Mouse (Mus musculus) liver, embryonic 12.5 days (tissue): ENCODE results near the gene Gjb3. TPM values are rescaled to one million over a fixed set of nuclear protein-coding genes. Genes with fewer than 3 reads are reported as not detected.

Experiments used
- ATAC-seq: fragments of 200-750 bp; cut with Nextera tagmentation; 2 replicates; pipeline ENCODE4 v1.8.0; 2017; ENCODE audit warnings: moderate number of reproducible peaks, mild to moderate bottlenecking, moderate library complexity
- H3K27ac ChIP-seq: fragments of 300-500 bp; sonication (generic); 2 replicates; pipeline ENCODE4 v1.5.1; 2016; ENCODE audit warnings: mild to moderate bottlenecking
- H3K27me3 ChIP-seq: fragments of 300-500 bp; sonication (generic); replicated peaks from 2 replicates; pipeline ENCODE4 v1.6.1; 2016; ENCODE audit warnings: mild to moderate bottlenecking, moderate library complexity
- H3K36me3 ChIP-seq: fragments of 300-500 bp; sonication (generic); 2 replicates; pipeline ENCODE4 v1.6.1; 2016; ENCODE audit warnings: mild to moderate bottlenecking, moderate library complexity
- H3K4me1 ChIP-seq: fragments of 300-500 bp; sonication (generic); 2 replicates; pipeline ENCODE4 v1.6.1; 2016
- H3K4me2 ChIP-seq: fragments of 300-500 bp; sonication (generic); 2 replicates; pipeline ENCODE4 v1.6.1; 2016; ENCODE audit warnings: mild to moderate bottlenecking, moderate library complexity
- H3K4me3 ChIP-seq: fragments of 300-500 bp; sonication (generic); 2 replicates; pipeline ENCODE4 v1.5.1; 2016; ENCODE audit warnings: mild to moderate bottlenecking, moderate library complexity
- H3K9ac ChIP-seq: fragments of 300-500 bp; sonication (generic); 2 replicates; pipeline ENCODE4 v1.6.1; 2016; ENCODE audit warnings: mild to moderate bottlenecking, moderate library complexity
- H3K9me3 ChIP-seq: fragments of 300-500 bp; sonication (generic); replicated peaks from 2 replicates; pipeline ENCODE4 v1.6.1; 2016; ENCODE audit warnings: mild to moderate bottlenecking, moderate library complexity
- WGBS: fragments of 180-500 bp; shearing (Covaris S2); methylation state at CpG from one replicate; pipeline ENCODE4 v1.1.7; 2016; ENCODE audit not compliant: insufficient replicate concordance; 5-methylcytosine and 5-hydroxymethylcytosine counted together
- polyA plus RNA-seq: library from polyadenylated mRNA; unstranded; fragments of >200 nt; fragmentation: Nextera tagmentation; extraction: Ambion mirVana; gene quantifications from 2 replicates; pipeline ENCODE4 v1.2.1, GENCODE M21; 2016

Gene Gjb3
- polyA plus RNA-seq, 1 experiment from 2014 or later: not detected

DNA sequence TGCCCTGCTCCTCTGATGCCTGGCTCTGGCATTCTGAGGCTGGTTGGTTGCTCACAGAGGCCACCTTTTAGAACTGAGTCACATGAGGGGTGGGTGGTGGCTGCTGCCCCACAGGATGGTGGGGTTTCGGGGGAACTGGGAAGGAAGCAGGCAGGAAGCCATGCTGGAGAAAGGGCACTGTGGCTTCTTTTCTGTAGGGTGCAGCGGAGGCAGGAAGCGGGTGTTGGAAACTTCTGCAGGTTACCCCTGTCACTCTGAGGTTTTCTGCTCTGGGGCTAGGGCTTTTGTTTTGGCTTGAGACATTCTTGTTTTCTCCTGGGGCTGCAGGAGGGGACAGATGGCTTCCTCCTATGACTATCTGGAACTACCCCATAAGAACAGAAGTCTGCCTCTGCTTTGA is 31.9 kb upstream of the Gjb3 start:
- H3K36me3 ChIP-seq: no peaks in the 10 kb centered on the region
- no peaks in the 10 kb centered on the region for H3K4me1 ChIP-seq
- no peak overlapping the region for H3K4me2 ChIP-seq
- H3K27ac ChIP-seq: no peak overlapping the region
- no peak overlapping the region for H3K9ac ChIP-seq
- H3K4me3 ChIP-seq: no peak overlapping the region
- ATAC-seq: no peak
- no peaks in the 10 kb centered on the region for H3K9me3 ChIP-seq
- WGBS: 37% methylated on average over 3 of the region's 3 CpGs
- peaks cover 20% of the 10 kb centered on the region for H3K27me3 ChIP-seq

DNA sequence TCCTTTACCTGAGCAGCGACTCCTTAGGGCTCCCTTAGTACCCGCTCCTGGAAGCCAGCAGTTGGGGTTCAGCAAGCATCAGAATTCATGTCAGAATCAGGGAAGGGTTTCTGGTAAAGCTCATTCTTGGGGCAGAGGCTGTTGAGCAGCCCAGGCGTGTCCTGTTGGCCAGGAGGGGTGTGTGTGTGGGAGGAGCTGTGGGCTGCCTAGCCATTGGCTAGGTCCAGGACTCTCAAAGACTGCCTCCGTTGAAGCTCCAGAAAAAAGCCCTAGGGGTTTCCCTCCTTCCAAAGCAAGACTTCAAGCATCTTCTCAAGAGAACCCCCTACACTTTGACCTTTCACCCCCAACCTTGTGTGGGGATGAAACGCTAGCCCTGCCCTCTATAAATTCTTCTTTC is 27.4 kb upstream of the Gjb3 start, which contains the start of gene Gjb5:
Gjb5 (minus strand) TSS at position 164 of the 400 bp plus-strand sequence.
- no peak within 1 kb of the TSS for H3K9ac ChIP-seq
- no peaks in the 10 kb centered on the region for H3K9me3 ChIP-seq
- WGBS: 16% methylated on average over 5 of the region's 5 CpGs
- H3K4me1 ChIP-seq: no peaks in the 10 kb centered on the region
- H3K4me2 ChIP-seq: no peak within 1 kb of the TSS
- H3K27ac ChIP-seq: no peak within 1 kb of the TSS
- H3K27me3 ChIP-seq: peaks cover 20% of the 10 kb centered on the region
- no peak within 1 kb of the TSS for H3K4me3 ChIP-seq
- no peaks in the 10 kb centered on the region for H3K36me3 ChIP-seq
- ATAC-seq: no peak

GRCm38 (mm10) chr4:127354506-127355485 is 24.2 kb upstream of the Gjb3 start:
- no peak overlapping the region for H3K9ac ChIP-seq
- H3K9me3 ChIP-seq: no peaks in the 10 kb centered on the region
- no peaks in the 10 kb centered on the region for H3K36me3 ChIP-seq
- 40% methylated on average over 15 of the region's 15 CpGs for WGBS
- H3K27ac ChIP-seq: no peak overlapping the region
- no peak for ATAC-seq
- no peak overlapping the region for H3K4me2 ChIP-seq
- peaks cover 16% of the 10 kb centered on the region for H3K27me3 ChIP-seq
- H3K4me1 ChIP-seq: no peaks in the 10 kb centered on the region
- H3K4me3 ChIP-seq: no peak overlapping the region

- 60% methylated on average over 8 of the region's 8 CpGs for WGBS
- no peak for ATAC-seq
These were observed 23.4 kb upstream of the Gjb3 start, which contains the start of gene Gjb4 for GRCm38 (mm10) chr4:127353951-127354438. Gene Gjb4, minus strand, starts transcription at chr4:127354081.

GRCm38 (mm10) chr4:127352594-127352993 is 21.9 kb upstream of the Gjb3 start:
- ATAC-seq: no peak

More at GRCm38 (mm10) chr4:127353951-127354438, 23.4 kb upstream of the Gjb3 start, which contains the start of gene Gjb4:
- H3K36me3 ChIP-seq: no peaks in the 10 kb centered on the region
- H3K4me1 ChIP-seq: no peaks in the 10 kb centered on the region
- no peaks in the 10 kb centered on the region for H3K9me3 ChIP-seq
- no peak within 1 kb of the TSS for H3K4me3 ChIP-seq
- peaks cover 8% of the 10 kb centered on the region for H3K27me3 ChIP-seq
- no peak within 1 kb of the TSS for H3K9ac ChIP-seq
- H3K4me2 ChIP-seq: no peak within 1 kb of the TSS
- H3K27ac ChIP-seq: no peak within 1 kb of the TSS

DNA sequence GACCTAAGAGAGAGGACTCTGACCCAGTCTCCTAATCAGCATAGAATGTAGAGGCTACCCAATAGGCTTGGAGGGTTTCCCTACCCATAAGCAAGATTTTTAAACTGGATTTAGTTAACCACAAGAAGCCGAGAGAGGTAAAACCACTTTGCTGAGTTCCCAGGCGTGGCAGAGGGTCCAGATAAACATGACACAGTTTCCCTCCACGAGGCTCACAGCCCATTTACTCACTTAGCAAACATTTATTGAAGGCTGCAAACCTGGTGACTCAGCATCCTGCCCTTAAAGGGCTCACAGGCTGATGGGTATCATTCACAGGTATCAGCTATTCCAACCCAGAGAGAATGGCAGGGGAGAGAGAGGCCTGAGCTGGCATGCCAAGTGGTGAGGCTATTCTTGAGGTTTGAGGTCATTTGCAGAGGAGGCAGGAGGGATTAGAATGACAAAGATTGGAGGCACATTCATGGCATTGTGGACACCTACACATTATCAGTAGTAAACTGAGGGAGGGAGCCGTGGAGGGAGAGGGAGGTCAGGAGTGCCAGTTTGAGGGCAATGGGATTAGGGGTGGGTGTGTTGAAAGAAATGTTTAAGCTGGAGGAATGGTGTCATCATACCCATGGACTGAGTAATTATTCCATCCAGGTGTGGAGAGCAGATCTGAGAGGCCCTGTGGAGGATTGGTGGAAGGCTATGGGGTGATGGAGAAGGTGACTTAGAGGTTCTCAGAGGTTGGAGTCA is 19.1 kb upstream of the Gjb3 start:
- no peaks in the 10 kb centered on the region for H3K36me3 ChIP-seq
- no peak overlapping the region for H3K4me3 ChIP-seq
- no peak overlapping the region for H3K27ac ChIP-seq
- ATAC-seq: no peak
- no peak overlapping the region for H3K9ac ChIP-seq
- 35% methylated on average over 4 of the region's 4 CpGs for WGBS
- H3K9me3 ChIP-seq: no peaks in the 10 kb centered on the region
- no peaks in the 10 kb centered on the region for H3K4me1 ChIP-seq
- no peak overlapping the region for H3K4me2 ChIP-seq
- H3K27me3 ChIP-seq: no peaks in the 10 kb centered on the region

More at GRCm38 (mm10) chr4:127352594-127352993, 21.9 kb upstream of the Gjb3 start:
- H3K4me2 ChIP-seq: no peak overlapping the region
- H3K27me3 ChIP-seq: no peaks in the 10 kb centered on the region; the same call in 1 of the 2 replicates
- H3K36me3 ChIP-seq: no peaks in the 10 kb centered on the region
- H3K9me3 ChIP-seq: no peaks in the 10 kb centered on the region
- H3K9ac ChIP-seq: no peak overlapping the region
- H3K27ac ChIP-seq: no peak overlapping the region
- no peaks in the 10 kb centered on the region for H3K4me1 ChIP-seq
- H3K4me3 ChIP-seq: no peak overlapping the region
- 71% methylated on average over 1 of the region's 1 CpGs for WGBS

- Histone ChIP-seq H3K4me2 (no peak overlapping the region), H3K9me3 (no peaks in the 10 kb centered on the region), H3K27ac (no peak overlapping the region), H3K9ac (no peak overlapping the region), H3K36me3 (no peaks in the 10 kb centered on the region), H3K4me1 (no peaks in the 10 kb centered on the region), H3K4me3 (no peak overlapping the region), H3K27me3 (0 out of 2 replicates have a peak, but pooled peaks cover 3% of the 10 kb centered on the region)
- WGBS: 68% methylated on average over 5 of the region's 5 CpGs
- ATAC-seq: no peak
These were observed 14.4 kb upstream of the Gjb3 start for GRCm38 (mm10) chr4:127345000-127345399.

DNA sequence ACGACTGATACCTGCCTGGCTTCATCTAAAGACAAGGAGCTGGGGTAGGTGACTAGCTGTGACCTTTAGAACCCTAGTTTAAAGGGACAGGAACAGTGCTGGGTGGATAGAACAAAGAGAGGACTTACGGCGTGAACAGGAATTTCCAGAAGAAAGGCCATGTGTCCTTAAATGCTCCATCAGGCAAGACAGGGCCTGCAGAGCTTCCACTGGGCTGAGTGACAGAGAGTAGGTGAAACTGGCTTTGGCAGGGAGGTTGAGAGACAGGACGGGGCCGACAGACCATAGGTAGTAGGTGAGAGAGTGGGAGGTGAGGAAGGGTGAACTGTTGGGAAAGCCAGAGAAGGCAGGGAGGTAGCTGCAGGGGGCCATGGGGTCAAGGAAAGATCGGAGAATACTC is 10.7 kb upstream of the Gjb3 start:
- no peak for ATAC-seq
- H3K9me3 ChIP-seq: no peaks in the 10 kb centered on the region
- no peaks in the 10 kb centered on the region for H3K4me1 ChIP-seq
- H3K4me2 ChIP-seq: no peak overlapping the region
- WGBS: 47% methylated on average over 6 of the region's 6 CpGs
- 0 out of 2 replicates have a peak, but pooled peaks cover 3% of the 10 kb centered on the region for H3K27me3 ChIP-seq
- H3K9ac ChIP-seq: no peak overlapping the region
- H3K36me3 ChIP-seq: no peaks in the 10 kb centered on the region
- H3K4me3 ChIP-seq: no peak overlapping the region
- no peak overlapping the region for H3K27ac ChIP-seq

GRCm38 (mm10) chr4:127337668-127338067 is 7.0 kb upstream of the Gjb3 start:
- H3K4me2 ChIP-seq: no peak overlapping the region

DNA sequence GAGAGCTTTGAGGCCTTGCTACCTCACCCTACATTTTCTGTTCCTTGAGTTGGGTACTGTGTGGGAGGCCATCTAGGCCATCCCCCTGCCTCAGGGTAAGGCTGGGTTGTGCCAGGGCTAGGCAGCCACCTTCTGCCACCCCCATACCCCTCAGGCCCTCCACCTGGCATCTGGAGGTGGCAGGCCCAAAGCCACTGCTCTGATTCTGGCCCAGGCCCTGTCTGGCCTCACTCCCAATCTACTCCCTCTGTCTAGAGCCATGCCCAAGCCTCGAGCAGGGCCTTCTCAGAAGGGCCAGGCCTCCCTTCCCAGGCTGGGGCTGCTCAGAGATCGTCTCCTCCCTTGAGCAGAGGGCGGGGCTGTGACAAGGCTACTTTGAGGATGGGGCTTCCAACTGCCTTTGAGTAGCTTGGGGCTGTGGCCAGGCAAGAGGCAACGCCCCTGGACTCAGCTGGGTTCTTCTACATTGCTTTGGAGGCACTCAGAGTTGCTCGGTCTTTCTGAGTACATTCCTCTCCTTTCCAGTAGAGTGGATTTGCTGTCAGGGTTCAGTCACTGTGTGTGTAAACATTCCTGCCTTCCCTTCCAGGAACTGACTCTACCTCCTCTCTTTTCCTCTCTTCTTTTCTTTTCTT is 4.3 kb upstream of the Gjb3 start:
- H3K36me3 ChIP-seq: no peaks in the 10 kb centered on the region
- H3K4me3 ChIP-seq: no peak overlapping the region
- peaks cover 31% of the 10 kb centered on the region for H3K27me3 ChIP-seq
- H3K4me1 ChIP-seq: peaks cover 9% of the 10 kb centered on the region
- no peaks in the 10 kb centered on the region for H3K9me3 ChIP-seq
- WGBS: 33% methylated on average over 5 of the region's 5 CpGs
- H3K9ac ChIP-seq: no peak overlapping the region
- no peak overlapping the region for H3K4me2 ChIP-seq
- no peak overlapping the region for H3K27ac ChIP-seq
- no peak for ATAC-seq

More at GRCm38 (mm10) chr4:127337668-127338067, 7.0 kb upstream of the Gjb3 start:
- H3K27me3 ChIP-seq: peaks cover 7% of the 10 kb centered on the region; the same call in 1 of the 2 replicates
- 67% methylated on average over 5 of the region's 5 CpGs for WGBS
- H3K9me3 ChIP-seq: no peaks in the 10 kb centered on the region
- no peaks in the 10 kb centered on the region for H3K4me1 ChIP-seq
- H3K9ac ChIP-seq: no peak overlapping the region
- H3K27ac ChIP-seq: no peak overlapping the region
- no peaks in the 10 kb centered on the region for H3K36me3 ChIP-seq
- H3K4me3 ChIP-seq: no peak overlapping the region
- ATAC-seq: no peak

- Histone ChIP-seq H3K27me3 (peaks cover 65% of the 10 kb centered on the region), H3K4me1 (peaks cover 10% of the 10 kb centered on the region), H3K4me3 (no peak overlapping the region), H3K36me3 (no peaks in the 10 kb centered on the region), H3K27ac (no peak overlapping the region), H3K4me2 (no peak overlapping the region), H3K9ac (no peak overlapping the region), H3K9me3 (no peaks in the 10 kb centered on the region)
- ATAC-seq: no peak
- 27% methylated on average over 13 of the region's 13 CpGs for WGBS
These were observed 527 bp upstream of the Gjb3 start for GRCm38 (mm10) chr4:127331171-127331570.
